Mouse (Mus musculus) embryonic fibroblast, embryonic 13.5 days (primary cell): ENCODE results near the gene Slc12a5.

Experiments
- CTCF ChIP-seq: IDR thresholded peaks from 2 replicates; pipeline ENCODE4 v1.5.1; 2011; ENCODE audit warnings: mild to moderate bottlenecking, control low read depth, low read length, moderate library complexity, borderline replicate concordance; ENCODE audit not compliant: insufficient read depth
- POLR2A ChIP-seq: IDR thresholded peaks from 2 replicates; pipeline ENCODE4 v1.6.1; 2011; ENCODE audit warnings: low read depth, mild to moderate bottlenecking, control low read depth, low read length, moderate library complexity

DNA sequence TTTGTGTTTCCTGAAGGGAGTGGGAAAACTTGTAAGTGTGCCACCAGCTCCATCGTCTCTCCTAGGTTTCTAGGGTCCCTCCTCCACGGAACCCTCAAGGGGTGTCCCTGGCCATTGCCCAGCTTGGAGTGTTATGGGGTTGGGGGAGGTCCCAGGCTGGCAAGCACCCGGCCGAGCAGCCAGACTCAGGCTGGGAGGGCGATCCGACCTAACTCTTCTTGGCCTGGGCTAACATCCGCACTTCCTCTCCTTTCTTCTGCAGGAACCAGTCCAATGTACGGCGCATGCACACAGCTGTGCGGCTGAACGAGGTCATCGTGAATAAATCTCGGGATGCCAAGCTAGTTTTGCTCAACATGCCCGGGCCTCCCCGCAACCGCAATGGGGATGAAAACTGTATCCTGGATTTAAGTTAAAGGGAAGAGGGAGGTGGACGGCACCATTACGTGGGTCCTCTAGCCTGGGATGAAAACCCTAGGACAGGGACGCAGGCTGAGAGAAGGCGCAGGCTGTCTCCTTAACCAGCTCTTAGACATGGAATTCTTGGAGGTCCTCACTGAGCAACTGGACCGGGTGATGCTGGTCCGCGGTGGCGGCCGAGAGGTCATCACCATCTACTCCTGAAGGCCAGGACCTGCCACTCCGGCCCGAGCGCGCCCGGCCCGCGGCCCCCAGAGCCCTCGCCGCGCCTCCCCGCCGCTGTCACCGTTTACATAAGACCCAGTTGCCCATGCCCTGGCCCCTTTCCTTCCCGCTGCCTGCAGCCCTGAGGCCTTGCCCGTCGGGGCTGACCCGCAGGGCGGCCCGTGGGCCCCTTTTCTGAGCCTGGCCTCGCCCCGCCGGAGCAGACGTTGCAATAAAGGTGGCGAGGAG is 36.5 kb downstream of the Slc12a5 start:
- TF ChIP-seq CTCF: no peak
- TF ChIP-seq POLR2A: no peak
